Mouse (Mus musculus): ENCODE measurements at regions not wholly inside any gene's neighbourhood (a gene's known extent, or its start where the extent isn't known, plus 50 kb on each side); places are given as distances from the start of the nearest gene placed in this dataset.
A peak's percentile ranks its signal among the peaks of the same experiment; 100 is the strongest.

GRCm38 (mm10) chr19:23044510-23045464, 96.2 kb upstream of the Klf9 start:
- H3K27ac ChIP-seq (replicated peaks), result no peak overlapping the region
- no peaks in the 10 kb centered on the region for H3K9me3 ChIP-seq
- H3K4me1 ChIP-seq (replicated peaks), result no peaks in the 10 kb centered on the region; the same call in 1 of the 2 replicates
- H3K9ac ChIP-seq, result no peak overlapping the region
- H3K36me3 ChIP-seq, result no peaks in the 10 kb centered on the region
- WGBS, result 75% methylated on average over 16 of the region's 16 CpGs
- H3K4me3 ChIP-seq, result no peak overlapping the region
- no peak for ATAC-seq (ENCODE audit: low read depth)
- no peak overlapping the region for H3K4me2 ChIP-seq
- no peaks in the 10 kb centered on the region for H3K27me3 ChIP-seq

DNA sequence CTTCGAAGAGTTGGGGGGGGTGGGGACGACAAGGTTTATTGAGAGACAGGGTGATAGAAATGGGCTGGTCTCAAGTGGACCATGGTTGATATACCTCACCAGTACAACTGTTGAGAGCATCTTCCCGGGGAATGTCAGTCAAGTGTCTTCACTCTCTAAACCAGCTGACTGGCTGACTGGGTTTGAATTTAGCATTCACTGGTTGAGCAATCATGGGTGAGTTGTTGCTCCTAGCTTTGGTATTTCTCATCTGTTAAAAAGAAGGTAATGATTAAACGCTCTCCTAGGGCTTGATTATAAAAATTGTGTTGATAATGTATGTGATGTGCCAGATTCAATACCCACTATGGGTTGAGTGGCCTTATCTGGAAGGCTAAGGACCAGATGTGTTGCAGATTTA, 89.6 kb upstream of the Klf9 start:
- no peak for ATAC-seq (ENCODE audit: low read depth)
- Histone ChIP-seq H3K4me1 (replicated peaks) (no peaks in the 10 kb centered on the region), H3K9ac (no peak overlapping the region), H3K4me2 (no peak overlapping the region), H3K4me3 (no peak overlapping the region), H3K9me3 (no peaks in the 10 kb centered on the region), H3K27me3 (no peaks in the 10 kb centered on the region), H3K36me3 (no peaks in the 10 kb centered on the region), H3K27ac (replicated peaks) (no peak overlapping the region)
- WGBS, result 99% methylated on average over 4 of the region's 4 CpGs

DNA sequence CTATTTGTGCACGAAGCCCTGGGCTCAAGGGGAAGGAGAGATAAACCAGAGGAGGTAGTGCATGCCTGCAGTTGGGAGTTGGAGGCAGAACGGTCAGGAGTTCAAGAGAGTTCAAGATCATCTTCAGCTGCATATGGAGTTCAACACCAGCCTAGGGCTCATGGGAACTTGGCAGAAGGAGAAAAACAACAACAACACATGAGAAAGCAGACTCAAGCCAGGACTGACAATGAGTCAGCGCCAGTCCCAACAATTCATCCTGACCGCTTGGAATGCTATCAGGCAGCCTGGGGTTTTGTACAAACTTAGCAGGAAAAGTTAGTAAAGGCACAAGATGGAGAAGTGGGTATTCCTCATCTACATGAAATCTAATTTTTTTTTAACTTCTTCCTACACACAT, 86.6 kb upstream of the Klf9 start:
- Histone ChIP-seq H3K9me3 (no peaks in the 10 kb centered on the region), H3K27ac (replicated peaks) (no peak overlapping the region), H3K4me3 (no peak overlapping the region), H3K27me3 (no peaks in the 10 kb centered on the region), H3K36me3 (no peaks in the 10 kb centered on the region), H3K4me1 (replicated peaks) (peaks cover 21% of the 10 kb centered on the region; the same call in 1 of the 2 replicates), H3K4me2 (no peak overlapping the region), H3K9ac (no peak overlapping the region)
- WGBS, result 87% methylated on average over 4 of the region's 4 CpGs
- ATAC-seq (ENCODE audit: low read depth), result no peak

DNA sequence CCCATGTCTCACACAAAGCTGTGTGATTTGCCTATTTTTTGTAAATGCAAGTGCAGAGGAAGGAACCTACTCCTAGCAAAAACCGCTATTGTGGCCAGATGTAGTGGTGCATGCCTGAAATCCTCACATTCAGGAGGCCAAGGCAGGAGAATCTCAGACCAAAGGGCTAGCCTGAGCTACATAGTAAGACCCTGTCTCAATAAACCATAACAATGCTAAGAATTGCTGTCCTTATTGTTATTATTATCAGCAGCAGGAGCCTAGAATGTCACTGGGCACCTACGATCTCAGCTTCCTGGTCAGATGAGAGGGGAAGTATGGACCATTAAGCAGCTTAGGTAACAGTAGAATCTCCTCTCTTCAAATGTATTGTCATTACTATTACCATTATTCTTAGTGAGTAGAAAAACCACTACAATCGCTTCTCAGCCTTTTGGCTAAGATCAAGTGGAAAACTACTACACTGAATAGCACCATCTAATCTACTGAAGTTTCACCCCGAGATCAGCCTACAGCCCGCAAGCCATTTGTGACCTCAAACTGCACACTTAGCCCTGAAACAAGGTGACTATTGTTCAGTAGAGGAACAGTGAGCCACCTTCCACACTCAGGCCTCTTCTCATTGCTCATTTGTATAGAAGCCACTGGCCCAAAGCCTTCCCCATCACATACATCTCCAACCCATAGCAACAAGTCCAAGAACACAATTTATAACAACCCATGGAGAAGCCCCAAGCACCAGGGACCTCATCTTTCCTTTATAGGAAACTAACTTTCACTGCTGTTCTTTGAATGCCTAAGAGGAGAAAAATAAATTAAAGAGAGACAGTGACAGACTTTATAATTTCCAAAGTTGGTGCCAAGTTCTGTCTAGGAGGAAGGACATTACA, 84.9 kb upstream of the Klf9 start:
- Histone ChIP-seq H3K27me3 (no peaks in the 10 kb centered on the region), H3K4me1 (replicated peaks) (peaks cover 21% of the 10 kb centered on the region; the same call in 1 of the 2 replicates), H3K4me2 (peak overlapping the region; percentile 60), H3K27ac (replicated peaks) (peak overlapping the region; percentile 18; the same call in 1 of the 2 replicates), H3K9me3 (no peaks in the 10 kb centered on the region), H3K9ac (no peak overlapping the region), H3K4me3 (no peak overlapping the region), H3K36me3 (no peaks in the 10 kb centered on the region)
- 67% methylated on average over 5 of the region's 5 CpGs for WGBS
- ATAC-seq (ENCODE audit: low read depth), result no peak

DNA sequence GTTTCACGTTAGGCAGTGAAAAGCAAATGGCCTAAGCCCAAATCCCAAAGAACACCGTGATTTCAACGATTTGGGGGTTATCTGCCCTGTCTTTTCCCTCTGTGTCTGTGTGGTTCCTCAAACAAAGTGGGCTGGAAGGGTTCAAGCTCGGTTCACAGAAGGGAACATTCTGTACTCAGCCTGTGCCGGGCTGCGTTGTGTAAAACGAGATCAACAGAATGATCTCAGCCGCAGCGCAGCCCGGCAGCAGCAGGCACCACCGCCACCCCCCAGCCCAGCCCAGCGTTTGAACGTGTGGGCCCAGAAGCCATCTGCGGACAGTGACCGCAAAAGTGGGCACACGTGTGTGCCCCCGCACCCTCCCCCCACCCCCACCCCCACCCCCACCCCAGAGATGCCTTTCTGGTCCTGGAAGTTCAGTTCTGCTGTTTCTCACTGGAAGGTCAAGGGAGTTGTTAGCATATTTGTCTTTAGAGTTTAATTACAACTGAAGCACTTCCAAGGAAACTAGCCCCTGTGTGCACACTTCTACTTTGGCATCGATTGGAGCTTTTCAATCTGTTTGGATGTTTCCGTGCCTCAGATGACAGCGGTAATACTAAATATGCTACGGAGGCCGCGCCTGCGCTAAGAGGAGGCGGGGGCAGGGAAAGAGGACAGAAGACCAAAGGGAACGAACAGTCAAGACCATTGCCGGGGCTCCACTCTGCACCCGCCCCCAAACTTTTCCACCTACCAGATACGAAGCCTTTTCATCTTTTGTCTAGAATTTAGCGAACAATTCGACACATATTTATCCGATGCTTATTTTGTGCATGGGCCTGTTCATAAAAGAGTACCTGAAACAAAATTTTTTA, 83.9 kb upstream of the Klf9 start:
- Histone ChIP-seq H3K9ac (peak overlapping the region; percentile 67), H3K27ac (replicated peaks) (peak overlapping the region; percentile 38; the same call in 1 of the 2 replicates), H3K4me3 (peak overlapping the region; percentile 38), H3K36me3 (no peaks in the 10 kb centered on the region), H3K4me2 (peak overlapping the region; percentile 60), H3K27me3 (no peaks in the 10 kb centered on the region), H3K9me3 (no peaks in the 10 kb centered on the region), H3K4me1 (replicated peaks) (peaks cover 21% of the 10 kb centered on the region; the same call in 1 of the 2 replicates)
- peak; percentile 90 for ATAC-seq (ENCODE audit: low read depth)
- WGBS, result 4% methylated on average over 32 of the region's 32 CpGs

GRCm38 (mm10) chr19:23057739-23058501, 83.1 kb upstream of the Klf9 start:
- H3K27me3 ChIP-seq, result no peaks in the 10 kb centered on the region
- peak; percentile 58 for ATAC-seq (ENCODE audit: low read depth)
- H3K4me2 ChIP-seq, result peak overlapping the region; percentile 60
- peak overlapping the region; percentile 67 for H3K9ac ChIP-seq
- no peaks in the 10 kb centered on the region for H3K9me3 ChIP-seq
- H3K4me1 ChIP-seq (replicated peaks), result peaks cover 21% of the 10 kb centered on the region; the same call in 1 of the 2 replicates
- no peaks in the 10 kb centered on the region for H3K36me3 ChIP-seq
- 11% methylated on average over 11 of the region's 11 CpGs for WGBS
- peak overlapping the region; percentile 30; the same call in 1 of the 2 replicates for H3K27ac ChIP-seq (replicated peaks)
- H3K4me3 ChIP-seq, result peak overlapping the region; percentile 38

GRCm38 (mm10) chr19:23058502-23058900, 82.5 kb upstream of the Klf9 start:
- ATAC-seq (ENCODE audit: low read depth), result no peak
- Histone ChIP-seq H3K9me3 (no peaks in the 10 kb centered on the region), H3K27ac (replicated peaks) (0 out of 2 replicates have a peak overlapping the region, but pooled peaks have one; percentile 6), H3K4me2 (no peak overlapping the region), H3K27me3 (no peaks in the 10 kb centered on the region), H3K4me1 (replicated peaks) (peaks cover 21% of the 10 kb centered on the region; the same call in 1 of the 2 replicates), H3K36me3 (no peaks in the 10 kb centered on the region), H3K4me3 (no peak overlapping the region), H3K9ac (no peak overlapping the region)
- WGBS, result 18% methylated on average over 4 of the region's 4 CpGs

- WGBS, result 88% methylated on average over 9 of the region's 9 CpGs
- ATAC-seq (ENCODE audit: low read depth), result no peak
Observed at GRCm38 (mm10) chr19:23061081-23061640, 79.9 kb upstream of the Klf9 start.

GRCm38 (mm10) chr19:23061906-23062305, 79.1 kb upstream of the Klf9 start:
- no peak for ATAC-seq (ENCODE audit: low read depth)
- WGBS, result 85% methylated on average over 2 of the region's 2 CpGs

More at GRCm38 (mm10) chr19:23061081-23061640, 79.9 kb upstream of the Klf9 start:
- Histone ChIP-seq H3K27me3 (no peaks in the 10 kb centered on the region), H3K27ac (replicated peaks) (no peak overlapping the region), H3K36me3 (no peaks in the 10 kb centered on the region), H3K4me3 (no peak overlapping the region), H3K4me1 (replicated peaks) (peaks cover 21% of the 10 kb centered on the region; the same call in 1 of the 2 replicates), H3K4me2 (no peak overlapping the region), H3K9ac (no peak overlapping the region), H3K9me3 (no peaks in the 10 kb centered on the region)

GRCm38 (mm10) chr19:23062851-23063250, 78.2 kb upstream of the Klf9 start:
- no peak overlapping the region for H3K27ac ChIP-seq (replicated peaks)
- H3K36me3 ChIP-seq, result no peaks in the 10 kb centered on the region
- no peak overlapping the region for H3K9ac ChIP-seq
- no peak for ATAC-seq (ENCODE audit: low read depth)
- peaks cover 9% of the 10 kb centered on the region; the same call in 1 of the 2 replicates for H3K4me1 ChIP-seq (replicated peaks)
- no peaks in the 10 kb centered on the region for H3K27me3 ChIP-seq
- no peak overlapping the region for H3K4me3 ChIP-seq
- WGBS, result 85% methylated on average over 5 of the region's 5 CpGs
- H3K9me3 ChIP-seq, result no peaks in the 10 kb centered on the region
- H3K4me2 ChIP-seq, result no peak overlapping the region

More at GRCm38 (mm10) chr19:23061906-23062305, 79.1 kb upstream of the Klf9 start:
- H3K36me3 ChIP-seq, result no peaks in the 10 kb centered on the region
- H3K4me1 ChIP-seq (replicated peaks), result peaks cover 17% of the 10 kb centered on the region; the same call in 1 of the 2 replicates
- no peaks in the 10 kb centered on the region for H3K27me3 ChIP-seq
- no peak overlapping the region for H3K9ac ChIP-seq
- no peak overlapping the region for H3K27ac ChIP-seq (replicated peaks)
- H3K9me3 ChIP-seq, result no peaks in the 10 kb centered on the region
- no peak overlapping the region for H3K4me3 ChIP-seq
- H3K4me2 ChIP-seq, result no peak overlapping the region

All from neural tube, embryonic 13.5 days (tissue).